Mouse (Mus musculus): ENCODE measurements around the gene Gtf3c6. TPM values are rescaled to one million over a fixed set of nuclear protein-coding genes. Genes with fewer than 3 reads are reported as not detected.
A peak's percentile ranks its signal among the peaks of the same experiment; 100 is the strongest.

The Gtf3c6 gene
- polyA plus RNA-seq, 1 experiment, result 5.1 TPM

- Histone ChIP-seq H3K4me1 (ENCODE audit: control insufficient read depth, insufficient read depth, low read length) (no peaks in the 10 kb centered on the region), H3K4me3 (ENCODE audit: control insufficient read depth, low read depth, low read length) (no peak overlapping the region), H3K27me3 (ENCODE audit: control insufficient read depth, insufficient read depth, low read length) (no peaks in the 10 kb centered on the region), H3K27ac (ENCODE audit: control insufficient read depth, insufficient read depth, low read depth, low read length) (no peak overlapping the region), H3K36me3 (ENCODE audit: control insufficient read depth, insufficient read depth, low read length) (no peaks in the 10 kb centered on the region)
- TF ChIP-seq CTCF (IDR thresholded peaks at IDR 0.05; ENCODE audit: control insufficient read depth, insufficient read depth, insufficient replicate concordance, low read depth, low read length) (no peak), POLR2A (IDR thresholded peaks at IDR 0.05; ENCODE audit: control insufficient read depth, low read depth, low read length) (no peak)
Observed at GRCm38 (mm10) chr10:40237826-40238225, 20.1 kb downstream of the Gtf3c6 start.

- no peak for TF ChIP-seq CTCF (IDR thresholded peaks at IDR 0.05; ENCODE audit: control insufficient read depth, insufficient read depth, insufficient replicate concordance, low read depth, low read length)
- TF ChIP-seq POLR2A (IDR thresholded peaks at IDR 0.05; ENCODE audit: control insufficient read depth, low read depth, low read length), result no peak
- Histone ChIP-seq H3K36me3 (ENCODE audit: control insufficient read depth, insufficient read depth, low read length) (no peaks in the 10 kb centered on the region), H3K27me3 (ENCODE audit: control insufficient read depth, insufficient read depth, low read length) (no peaks in the 10 kb centered on the region), H3K4me1 (ENCODE audit: control insufficient read depth, insufficient read depth, low read length) (no peaks in the 10 kb centered on the region), H3K27ac (ENCODE audit: control insufficient read depth, insufficient read depth, low read depth, low read length) (no peak overlapping the region), H3K4me3 (ENCODE audit: control insufficient read depth, low read depth, low read length) (no peak overlapping the region)
Observed at GRCm38 (mm10) chr10:40233241-40233640, 24.7 kb downstream of the Gtf3c6 start.

- no peak overlapping the region for H3K4me3 ChIP-seq (ENCODE audit: control insufficient read depth, low read depth, low read length)
- TF ChIP-seq POLR2A (IDR thresholded peaks at IDR 0.05; ENCODE audit: control insufficient read depth, low read depth, low read length), result no peak
- no peak for TF ChIP-seq CTCF (IDR thresholded peaks at IDR 0.05; ENCODE audit: control insufficient read depth, insufficient read depth, insufficient replicate concordance, low read depth, low read length)
- H3K36me3 ChIP-seq (ENCODE audit: control insufficient read depth, insufficient read depth, low read length), result no peaks in the 10 kb centered on the region
- no peaks in the 10 kb centered on the region for H3K4me1 ChIP-seq (ENCODE audit: control insufficient read depth, insufficient read depth, low read length)
- no peak overlapping the region for H3K27ac ChIP-seq (ENCODE audit: control insufficient read depth, insufficient read depth, low read depth, low read length)
- H3K27me3 ChIP-seq (ENCODE audit: control insufficient read depth, insufficient read depth, low read length), result no peaks in the 10 kb centered on the region
Observed at GRCm38 (mm10) chr10:40232442-40232841, 25.5 kb downstream of the Gtf3c6 start.

DNA sequence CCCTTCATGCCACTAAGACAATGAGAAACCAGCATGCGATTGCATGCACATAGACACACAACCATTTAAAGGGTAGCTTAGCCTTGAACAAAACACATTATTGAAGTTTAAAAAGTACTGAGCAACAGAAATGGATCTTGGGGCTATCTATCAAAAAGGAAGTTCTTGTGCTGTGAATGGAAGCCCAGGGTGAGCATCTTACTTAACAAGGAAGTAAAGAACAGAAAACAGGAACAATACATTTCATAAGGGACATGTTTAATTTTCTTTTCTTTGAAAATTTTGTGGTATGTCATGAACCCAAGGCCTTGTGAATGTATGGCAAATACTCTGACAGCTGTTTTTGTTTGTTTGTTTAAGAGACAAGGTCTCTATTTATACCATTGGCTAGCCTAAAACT lies 28.2 kb downstream of the Gtf3c6 start:
- Histone ChIP-seq H3K4me1 (ENCODE audit: control insufficient read depth, insufficient read depth, low read length) (no peaks in the 10 kb centered on the region), H3K27ac (ENCODE audit: control insufficient read depth, insufficient read depth, low read depth, low read length) (no peak overlapping the region), H3K36me3 (ENCODE audit: control insufficient read depth, insufficient read depth, low read length) (no peaks in the 10 kb centered on the region; the same call in 1 of the 2 replicates), H3K27me3 (ENCODE audit: control insufficient read depth, insufficient read depth, low read length) (no peaks in the 10 kb centered on the region), H3K4me3 (ENCODE audit: control insufficient read depth, low read depth, low read length) (no peak overlapping the region)
- no peak for TF ChIP-seq CTCF (IDR thresholded peaks at IDR 0.05; ENCODE audit: control insufficient read depth, insufficient read depth, insufficient replicate concordance, low read depth, low read length)
- TF ChIP-seq POLR2A (IDR thresholded peaks at IDR 0.05; ENCODE audit: control insufficient read depth, low read depth, low read length), result no peak

GRCm38 (mm10) chr10:40227660-40228303 lies 30.1 kb downstream of the Gtf3c6 start:
- Histone ChIP-seq H3K27me3 (ENCODE audit: control insufficient read depth, insufficient read depth, low read length) (no peaks in the 10 kb centered on the region), H3K4me3 (ENCODE audit: control insufficient read depth, low read depth, low read length) (peak overlapping the region; percentile 35; the same call in 1 of the 2 replicates), H3K36me3 (ENCODE audit: control insufficient read depth, insufficient read depth, low read length) (no peaks in the 10 kb centered on the region; the same call in 1 of the 2 replicates), H3K4me1 (ENCODE audit: control insufficient read depth, insufficient read depth, low read length) (no peaks in the 10 kb centered on the region), H3K27ac (ENCODE audit: control insufficient read depth, insufficient read depth, low read depth, low read length) (no peak overlapping the region)
- TF ChIP-seq POLR2A (IDR thresholded peaks at IDR 0.05; ENCODE audit: control insufficient read depth, low read depth, low read length) (no peak), CTCF (IDR thresholded peaks at IDR 0.05; ENCODE audit: control insufficient read depth, insufficient read depth, insufficient replicate concordance, low read depth, low read length) (no peak)

DNA sequence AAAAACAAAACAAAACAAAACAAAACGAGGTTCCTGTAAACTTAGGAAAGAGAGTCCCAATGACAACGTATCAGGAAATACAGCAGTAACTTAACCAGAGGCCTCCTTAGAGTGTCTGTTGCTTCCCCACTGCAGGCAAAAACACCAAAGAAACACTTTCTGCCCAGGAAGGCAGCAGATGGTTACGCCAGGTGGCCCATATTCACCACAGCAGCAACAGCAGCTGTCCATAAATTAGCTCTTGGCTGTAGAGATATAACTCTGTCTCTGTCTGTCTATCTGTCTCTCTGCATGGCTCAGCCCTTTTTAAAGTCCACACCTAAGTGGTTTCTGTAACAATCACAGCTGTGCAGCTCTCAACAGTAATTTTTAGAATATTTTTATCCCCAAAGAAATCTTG lies 39.0 kb downstream of the Gtf3c6 start:
- no peaks in the 10 kb centered on the region for H3K36me3 ChIP-seq (ENCODE audit: control insufficient read depth, insufficient read depth, low read length)
- TF ChIP-seq CTCF (IDR thresholded peaks at IDR 0.05; ENCODE audit: control insufficient read depth, insufficient read depth, insufficient replicate concordance, low read depth, low read length), result no peak
- H3K4me3 ChIP-seq (ENCODE audit: control insufficient read depth, low read depth, low read length), result no peak overlapping the region
- no peaks in the 10 kb centered on the region for H3K27me3 ChIP-seq (ENCODE audit: control insufficient read depth, insufficient read depth, low read length)
- no peak overlapping the region for H3K27ac ChIP-seq (ENCODE audit: control insufficient read depth, insufficient read depth, low read depth, low read length)
- no peaks in the 10 kb centered on the region for H3K4me1 ChIP-seq (ENCODE audit: control insufficient read depth, insufficient read depth, low read length)

GRCm38 (mm10) chr10:40212443-40213169 lies 45.3 kb downstream of the Gtf3c6 start:
- Histone ChIP-seq H3K4me1 (ENCODE audit: control insufficient read depth, insufficient read depth, low read length) (0 out of 2 replicates have a peak, but pooled peaks cover 2% of the 10 kb centered on the region), H3K27ac (ENCODE audit: control insufficient read depth, insufficient read depth, low read depth, low read length) (no peak overlapping the region), H3K4me3 (ENCODE audit: control insufficient read depth, low read depth, low read length) (peak overlapping the region; percentile 42), H3K27me3 (ENCODE audit: control insufficient read depth, insufficient read depth, low read length) (no peaks in the 10 kb centered on the region), H3K36me3 (ENCODE audit: control insufficient read depth, insufficient read depth, low read length) (no peaks in the 10 kb centered on the region)
- peak; percentile 68; the same call in 1 of the 2 replicates for TF ChIP-seq CTCF (IDR thresholded peaks at IDR 0.05; ENCODE audit: control insufficient read depth, insufficient read depth, insufficient replicate concordance, low read depth, low read length)
- no peak for TF ChIP-seq POLR2A (IDR thresholded peaks at IDR 0.05; ENCODE audit: control insufficient read depth, low read depth, low read length)

Other genes with a start within 250 kb of the Gtf3c6 start
- 0.27 and 0.40 TPM in 2 replicates for gene Mfsd4b1, start 232.8 kb downstream of the Gtf3c6 start, polyA plus RNA-seq (2012; rRNA removed)
- gene Slc16a10, start 115.8 kb downstream of the Gtf3c6 start, polyA plus RNA-seq (2012; rRNA removed), result 2.5 and 4.3 TPM in 2 replicates
- 14.6 and 15.8 TPM in 2 replicates for gene Rpf2, start 11.1 kb downstream of the Gtf3c6 start, polyA plus RNA-seq (2012; rRNA removed)
- 17.9 and 18.8 TPM in 2 replicates for gene Amd1, start 44.1 kb upstream of the Gtf3c6 start, polyA plus RNA-seq (2012; rRNA removed)
- 13.3 and 14.3 TPM in 2 replicates for gene Cdk19, start 81.5 kb upstream of the Gtf3c6 start, polyA plus RNA-seq (2012; rRNA removed)